Mouse (Mus musculus): Measurements from ENCODE around the gene Eprs. TPM values are rescaled to one million over a fixed set of nuclear protein-coding genes. Genes with fewer than 3 reads are reported as not detected.

Gene Eprs
- total RNA-seq, 2 experiments from 2014 or later: 111 to 118 TPM

Small RNA genes within 50 kb of the gene (microRNA-seq; reads per million reads assigned to microRNA genes)
- gene Mir194-1 (0.50 to 0.96 reads per million in 2 experiments), gene Mir215 (0.32 to 1.5 reads per million in 2 experiments)

Other genes starting within 250 kb of the Eprs start
- gene Rab3gap2, start 158.9 kb upstream of the Eprs start, total RNA-seq (2021): 10 to 100 TPM; 15.2 to 18.1 TPM
- gene Iars2, start 33.6 kb upstream of the Eprs start, total RNA-seq (2021): 10 to 100 TPM; 53.2 to 56.7 TPM
- gene Bpnt1, start 30.9 kb upstream of the Eprs start, total RNA-seq (2021): 10 to 100 TPM; 12.1 to 16.8 TPM
- gene Slc30a10, start 91.8 kb downstream of the Eprs start, total RNA-seq (2021): under 1 TPM in 1 of 2 experiments, not detected in 1; 0.04 TPM

Measured in gastrocnemius, postnatal 14 days (tissue).